Mouse (Mus musculus) small intestine, adult 2 months (tissue): ENCODE results near the gene Gm10392.
A peak's percentile ranks its signal among the peaks of the same experiment; 100 is the strongest.

Experiments used
- CTCF ChIP-seq: fragments of 200-500 bp; IDR thresholded peaks from 2 replicates; pipeline ENCODE4 v1.5.1; 2012; ENCODE audit warnings: low read depth, mild to moderate bottlenecking, control low read depth, inconsistent platforms, low read length, moderate library complexity, mixed read lengths; ENCODE audit not compliant: insufficient replicate concordance, insufficient read length; ENCODE audit errors: extremely low read depth
- POLR2A ChIP-seq: fragments of 200-500 bp; IDR thresholded peaks from 2 replicates; pipeline ENCODE4 v1.6.1; 2012; ENCODE audit warnings: low read depth, mild to moderate bottlenecking, control low read depth, inconsistent platforms, low read length, moderate library complexity

- TF ChIP-seq CTCF = peak; percentile 78
- TF ChIP-seq POLR2A = no peak
Measured at GRCm38 (mm10) chr11:77467784-77468183, 51.2 kb downstream of the Gm10392 start.
